Mouse (Mus musculus): ENCODE results near the gene Bcl2l11.

GRCm38 (mm10) chr2:128090283-128090885 is 35.5 kb upstream of the Bcl2l11 start:
- no peak for TF ChIP-seq CTCF (conservative IDR thresholded peaks at IDR 0.05; ENCODE audit: low read length)
- no peak for TF ChIP-seq POU5F1 (IDR thresholded peaks at IDR 0.05; ENCODE audit: borderline replicate concordance, low read length)
- no peak for TF ChIP-seq NANOG (IDR thresholded peaks at IDR 0.05; ENCODE audit: borderline replicate concordance, low read length)

Data from E14TG2a.4 (cell line).